Mouse (Mus musculus) testis, adult 2 months (tissue): Measurements from ENCODE around the gene Btbd19.

Experiments
- CTCF ChIP-seq: fragments of 200-500 bp; IDR thresholded peaks from 2 replicates; pipeline ENCODE4 v1.5.1; 2012; ENCODE audit warnings: low read depth, mild to moderate bottlenecking, inconsistent platforms, low read length, moderate library complexity; ENCODE audit not compliant: control insufficient read depth, insufficient read depth, insufficient replicate concordance
- POLR2A ChIP-seq: fragments of 200-500 bp; IDR thresholded peaks from 2 replicates; pipeline ENCODE4 v1.6.1; 2012; ENCODE audit warnings: low read depth, mild to moderate bottlenecking, inconsistent platforms, low read length, moderate library complexity; ENCODE audit not compliant: control insufficient read depth

DNA sequence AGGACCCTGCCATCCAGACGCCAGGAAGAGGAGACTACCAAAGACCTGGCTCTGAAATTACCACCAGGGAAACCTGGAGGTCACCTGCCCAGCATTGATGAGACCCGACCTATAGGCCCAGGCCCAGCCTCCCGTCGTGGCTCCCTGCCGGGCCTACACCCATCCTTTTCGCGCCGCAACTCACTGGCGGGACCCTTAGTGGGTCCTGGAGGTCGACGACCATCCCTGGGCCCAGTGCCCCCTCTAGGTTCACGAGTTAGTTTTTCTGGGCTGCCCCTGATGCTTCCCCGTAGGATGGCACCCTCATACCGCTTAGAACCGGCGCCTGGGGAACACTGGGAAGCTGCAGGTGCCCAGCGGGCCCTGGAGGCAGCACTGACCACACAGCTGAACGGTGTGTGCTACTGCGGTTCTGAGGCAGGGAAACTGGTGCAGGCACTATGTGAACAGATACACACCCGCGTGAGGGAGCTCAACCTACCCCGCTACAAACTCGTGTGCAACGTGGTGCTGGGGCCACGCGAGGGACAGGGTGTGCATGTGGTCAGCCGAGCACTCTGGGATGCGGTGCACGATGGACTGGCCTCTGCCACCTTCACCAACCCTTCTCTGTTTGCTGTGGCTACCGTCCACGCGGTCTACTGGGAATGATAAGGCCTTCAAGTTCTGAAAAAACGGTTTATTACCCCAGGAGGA, 2.6 kb upstream of the Btbd19 start:
- TF ChIP-seq CTCF: no peak
- TF ChIP-seq POLR2A: no peak
